Mouse (Mus musculus): ENCODE data around the gene AI467606.
A peak's percentile ranks its signal among the peaks of the same experiment; 100 is the strongest.

The AI467606 gene

DNA sequence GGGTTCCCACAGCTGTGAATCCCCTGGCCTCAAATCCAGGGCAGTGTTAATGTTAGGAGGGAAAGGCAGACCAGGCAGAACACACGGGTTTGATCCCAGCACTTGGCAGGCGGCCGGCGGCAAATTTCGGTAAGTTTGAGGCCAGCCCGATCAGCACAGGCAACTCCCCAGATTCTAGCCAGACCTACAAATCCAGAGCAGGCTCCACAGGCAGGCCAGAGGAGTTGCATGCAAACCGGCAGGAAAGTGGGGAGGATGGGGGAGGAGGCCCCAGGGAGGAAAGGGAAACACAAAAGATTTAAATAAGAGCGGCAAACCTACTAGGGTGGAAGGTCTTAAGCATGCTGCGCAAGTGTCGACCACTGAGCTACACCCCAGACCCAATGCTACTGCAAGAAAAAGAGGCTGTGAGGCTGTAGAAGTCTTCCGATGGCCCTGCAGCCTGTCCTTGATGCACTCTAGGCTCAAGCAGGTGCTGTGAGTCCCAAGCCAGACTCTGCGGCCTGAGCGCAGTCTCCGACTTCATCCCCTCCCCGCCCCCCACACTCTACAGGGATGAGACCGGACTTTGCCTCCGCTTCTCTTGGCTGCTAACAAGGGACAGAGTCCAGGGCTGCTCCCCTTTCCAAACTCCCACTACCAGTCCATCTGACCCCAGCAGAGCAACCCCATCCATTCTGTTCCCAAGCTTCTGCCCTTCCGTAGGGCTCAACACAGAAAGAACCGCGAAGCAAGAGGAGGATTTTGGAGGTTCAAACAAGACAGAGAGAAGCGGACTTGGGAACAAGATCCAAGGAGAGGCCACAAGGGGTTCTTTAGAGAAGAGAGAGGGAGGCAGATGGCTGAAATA is 30.1 kb downstream of the AI467606 start:
- DNase-seq (ENCODE audit: extremely low read depth, low read depth): no peak

GRCm38 (mm10) chr7:127121911-127122270 is 30.7 kb downstream of the AI467606 start, which contains the start of gene Qprt:
Gene Qprt, minus strand, starts transcription at chr7:127122226.
- no peak for DNase-seq (ENCODE audit: extremely low read depth, low read depth)

- DNase-seq (ENCODE audit: extremely low read depth, low read depth): peak; percentile 51
Observed at GRCm38 (mm10) chr7:127129638-127130037, 38.5 kb downstream of the AI467606 start.

DNA sequence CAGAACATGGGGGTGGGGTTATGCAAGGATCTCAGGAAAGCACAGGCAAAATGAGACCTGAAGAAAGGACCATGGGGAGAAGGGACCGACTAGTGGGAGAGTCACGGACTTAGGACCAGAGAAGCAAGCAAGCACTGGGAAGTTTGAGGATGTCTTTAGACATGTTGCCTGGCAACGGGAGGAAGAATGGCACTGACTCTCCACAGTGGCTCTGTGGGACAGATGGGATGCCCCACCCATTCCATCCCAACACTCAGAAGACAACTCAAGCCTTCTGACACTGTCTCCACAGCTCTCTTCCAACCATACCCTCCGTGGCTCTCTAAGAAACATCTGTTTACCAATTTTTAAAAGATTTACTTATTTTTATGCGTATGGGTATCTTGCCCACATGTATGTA is 42.0 kb downstream of the AI467606 start:
- no peak for DNase-seq (ENCODE audit: extremely low read depth, low read depth)

DNA sequence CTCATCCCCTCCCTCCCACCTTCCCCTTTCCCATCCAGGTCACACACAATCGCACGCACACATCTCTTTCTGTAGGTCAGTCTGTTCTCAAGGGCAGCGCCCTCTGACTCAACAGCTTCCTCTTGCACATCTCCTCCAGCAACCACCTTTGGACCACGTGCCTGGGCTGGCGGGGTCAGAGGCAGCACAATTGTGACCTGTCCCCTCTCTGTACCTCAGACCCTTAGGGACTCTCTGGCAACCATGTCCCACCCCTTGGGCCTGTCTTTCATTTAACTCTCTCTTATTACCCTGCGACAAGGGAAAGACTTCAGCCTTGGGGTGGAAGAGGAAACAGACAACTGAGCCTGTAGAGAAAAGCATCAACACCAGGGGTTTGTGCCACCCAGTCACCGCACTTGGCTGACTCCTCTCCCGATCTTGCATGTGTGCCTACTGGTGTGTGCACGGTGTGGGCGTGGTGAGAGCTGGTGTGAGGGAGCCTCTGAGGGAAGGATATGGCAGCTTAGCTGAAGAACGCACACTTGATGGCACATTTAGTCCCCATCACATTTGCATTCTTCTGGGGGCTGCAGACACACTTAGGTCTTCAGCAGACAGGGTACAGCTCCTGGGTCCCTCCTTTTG is 43.8 kb downstream of the AI467606 start:
- DNase-seq (ENCODE audit: extremely low read depth, low read depth): peak; percentile 35

- peak; percentile 47 for DNase-seq (ENCODE audit: extremely low read depth, low read depth)
Observed at GRCm38 (mm10) chr7:127136181-127137071, 45.3 kb downstream of the AI467606 start.

DNA sequence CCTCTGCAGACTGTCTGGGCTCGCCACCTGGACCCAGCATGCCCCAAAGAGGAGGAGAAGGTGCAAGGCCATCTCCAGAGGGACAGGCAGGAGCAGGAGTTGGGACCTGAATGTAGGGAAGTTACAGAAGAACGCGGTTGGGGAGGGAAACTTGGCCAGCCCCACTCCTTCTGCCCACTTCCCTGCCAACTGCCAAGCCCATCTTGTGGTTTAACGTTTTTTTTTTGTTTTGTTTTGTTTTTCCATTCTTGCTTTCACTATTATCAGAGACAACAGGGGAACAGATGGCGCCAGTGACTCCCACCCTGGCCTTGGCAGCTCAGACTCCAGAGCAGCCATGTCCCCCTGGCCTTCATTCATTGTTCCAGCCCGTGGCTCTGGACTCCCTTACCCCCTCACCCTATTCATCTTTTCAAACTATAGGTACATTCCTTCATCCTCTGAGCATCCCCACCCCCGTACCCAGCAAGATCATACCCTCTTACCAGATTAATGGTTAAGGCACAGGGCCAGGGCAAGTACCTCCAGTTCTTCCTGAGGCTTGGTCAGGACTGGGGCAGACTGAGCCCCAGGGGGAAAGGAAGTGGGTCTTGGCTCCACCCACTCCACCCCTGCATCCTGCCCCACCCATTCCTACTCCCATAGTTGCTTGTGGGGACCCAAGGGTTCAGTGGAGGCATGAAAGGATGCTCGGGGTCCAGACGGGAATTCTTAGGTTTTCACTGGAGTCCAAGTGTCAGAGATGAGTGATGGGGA is 46.3 kb downstream of the AI467606 start, which contains the start of gene Spn:
Gene Spn, minus strand, starts transcription at position 562 of the 756 bp plus-strand sequence.
- peak; percentile 74 for DNase-seq (ENCODE audit: extremely low read depth, low read depth)

- peak; percentile 76 for DNase-seq (ENCODE audit: extremely low read depth, low read depth)
Observed at GRCm38 (mm10) chr7:127139100-127139499, 47.9 kb downstream of the AI467606 start.

- DNase-seq (ENCODE audit: extremely low read depth, low read depth): no peak
Observed at GRCm38 (mm10) chr7:127139562-127139961, 48.4 kb downstream of the AI467606 start.

GRCm38 (mm10) chr7:127140623-127141404 is 49.7 kb downstream of the AI467606 start:
- peak; percentile 31 for DNase-seq (ENCODE audit: extremely low read depth, low read depth)

GRCm38 (mm10) chr7:127142214-127142613 is 51.1 kb downstream of the AI467606 start:
- DNase-seq (ENCODE audit: extremely low read depth, low read depth): peak; percentile 83

- peak; percentile 36 for DNase-seq (ENCODE audit: extremely low read depth, low read depth)
Observed at GRCm38 (mm10) chr7:127142666-127143065, 51.5 kb downstream of the AI467606 start.
